Mouse (Mus musculus): Measurements from ENCODE around the gene Pnldc1. TPM values are rescaled to one million over a fixed set of nuclear protein-coding genes. Genes with fewer than 3 reads are reported as not detected.

Pnldc1 gene
- polyA plus RNA-seq, 1 experiment from 2014 or later, result 0.63 TPM

GRCm38 (mm10) chr17:12887021-12887775, 22.8 kb downstream of the Pnldc1 start:
- TF ChIP-seq CTCF (IDR thresholded peaks at IDR 0.05; ENCODE audit: low read depth) (no peak), EP300 (optimal IDR thresholded peaks at IDR 0.05) (no peak)
- Histone ChIP-seq H3K9ac (ENCODE audit: low read length) (no peak overlapping the region), H3K36me3 (ENCODE audit: control insufficient read depth, insufficient read depth, low read length) (no peaks in the 10 kb centered on the region; the same call in 1 of the 2 replicates), H3K4me2 (replicated peaks; ENCODE audit: low read depth) (no peak overlapping the region), H3K4me3 (ENCODE audit: low read depth, low read length) (no peak overlapping the region), H3K27me3 (ENCODE audit: control insufficient read depth, insufficient read depth, low read length) (no peaks in the 10 kb centered on the region), H3K9me3 (ENCODE audit: control insufficient read depth, low read length) (no peaks in the 10 kb centered on the region), H3K27ac (replicated peaks) (no peak overlapping the region), H3K4me1 (replicated peaks; ENCODE audit: control insufficient read depth, insufficient read depth) (no peaks in the 10 kb centered on the region)
- ATAC-seq (ENCODE audit: low FRiP score, low TSS enrichment) (no peak), DNase-seq (ENCODE audit: low spot score) (no peak)
- WGBS, result 51% methylated on average over 15 of the region's 15 CpGs

- 40% methylated on average over 6 of the region's 6 CpGs for WGBS
- ATAC-seq (ENCODE audit: low FRiP score, low TSS enrichment), result no peak
- no peak overlapping the region for H3K4me3 ChIP-seq (ENCODE audit: low read depth, low read length)
These were observed 23.4 kb downstream of the Pnldc1 start for GRCm38 (mm10) chr17:12886620-12887019.

DNA sequence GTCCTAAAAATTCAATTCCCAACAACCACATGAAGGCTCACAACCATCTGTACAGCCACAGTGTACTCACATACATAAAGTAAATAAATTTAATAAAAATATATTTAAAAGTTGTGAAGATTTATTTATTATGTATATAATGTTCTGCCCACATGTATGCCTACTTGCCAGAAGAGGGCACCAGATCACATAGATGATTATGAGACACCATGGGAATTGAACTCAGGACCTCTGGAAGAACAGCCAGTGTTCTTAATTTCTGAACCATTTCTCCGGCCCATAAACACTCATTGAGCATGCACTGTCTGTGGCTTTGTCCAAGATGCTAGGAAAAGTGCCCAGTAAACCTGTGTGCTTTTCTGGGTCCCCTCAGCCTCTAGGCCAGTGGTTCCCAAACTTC, 28.8 kb downstream of the Pnldc1 start:
- no peak for DNase-seq (ENCODE audit: low spot score)
- H3K4me1 ChIP-seq (replicated peaks; ENCODE audit: control insufficient read depth, insufficient read depth), result no peaks in the 10 kb centered on the region
- H3K9ac ChIP-seq (ENCODE audit: low read length), result no peak overlapping the region
- H3K4me3 ChIP-seq (ENCODE audit: low read depth, low read length), result no peak overlapping the region
- WGBS, result 80% methylated on average over 1 of the region's 1 CpGs
- no peak overlapping the region for H3K27ac ChIP-seq (replicated peaks)
- no peak for ATAC-seq (ENCODE audit: low FRiP score, low TSS enrichment)
- no peaks in the 10 kb centered on the region for H3K9me3 ChIP-seq (ENCODE audit: control insufficient read depth, low read length)
- H3K4me2 ChIP-seq (replicated peaks; ENCODE audit: low read depth), result no peak overlapping the region
- H3K27me3 ChIP-seq (ENCODE audit: control insufficient read depth, insufficient read depth, low read length), result no peaks in the 10 kb centered on the region
- TF ChIP-seq CTCF (IDR thresholded peaks at IDR 0.05; ENCODE audit: low read depth) (peak; percentile 34; the same call in 1 of the 2 replicates), EP300 (optimal IDR thresholded peaks at IDR 0.05) (no peak)
- H3K36me3 ChIP-seq (ENCODE audit: control insufficient read depth, insufficient read depth, low read length), result no peaks in the 10 kb centered on the region

More at GRCm38 (mm10) chr17:12886620-12887019, 23.4 kb downstream of the Pnldc1 start:
- TF ChIP-seq CTCF (IDR thresholded peaks at IDR 0.05; ENCODE audit: low read depth) (peak; percentile 13; the same call in 1 of the 2 replicates), EP300 (optimal IDR thresholded peaks at IDR 0.05) (no peak)
- peak; percentile 39 for DNase-seq (ENCODE audit: low spot score)
- H3K4me1 ChIP-seq (replicated peaks; ENCODE audit: control insufficient read depth, insufficient read depth), result no peaks in the 10 kb centered on the region
- H3K9ac ChIP-seq (ENCODE audit: low read length), result no peak overlapping the region
- H3K36me3 ChIP-seq (ENCODE audit: control insufficient read depth, insufficient read depth, low read length), result no peaks in the 10 kb centered on the region; the same call in 1 of the 2 replicates
- no peaks in the 10 kb centered on the region for H3K9me3 ChIP-seq (ENCODE audit: control insufficient read depth, low read length)
- no peaks in the 10 kb centered on the region for H3K27me3 ChIP-seq (ENCODE audit: control insufficient read depth, insufficient read depth, low read length)
- no peak overlapping the region for H3K27ac ChIP-seq (replicated peaks)
- H3K4me2 ChIP-seq (replicated peaks; ENCODE audit: low read depth), result no peak overlapping the region

- ATAC-seq (ENCODE audit: low FRiP score, low TSS enrichment), result peak; percentile 78
- H3K4me1 ChIP-seq (replicated peaks; ENCODE audit: control insufficient read depth, insufficient read depth), result no peaks in the 10 kb centered on the region
- peak overlapping the region; percentile 47; the same call in 1 of the 2 replicates for H3K9ac ChIP-seq (ENCODE audit: low read length)
- H3K27me3 ChIP-seq (ENCODE audit: control insufficient read depth, insufficient read depth, low read length), result no peaks in the 10 kb centered on the region
- H3K9me3 ChIP-seq (ENCODE audit: control insufficient read depth, low read length), result no peaks in the 10 kb centered on the region
- H3K27ac ChIP-seq (replicated peaks), result no peak overlapping the region
- peak overlapping the region; percentile 47 for H3K4me2 ChIP-seq (replicated peaks; ENCODE audit: low read depth)
- peak; percentile 79 for DNase-seq (ENCODE audit: low spot score)
- WGBS, result 2% methylated on average over 14 of the region's 14 CpGs
- H3K4me3 ChIP-seq (ENCODE audit: low read depth, low read length), result peak overlapping the region; percentile 17; the same call in 1 of the 2 replicates
- no peaks in the 10 kb centered on the region for H3K36me3 ChIP-seq (ENCODE audit: control insufficient read depth, insufficient read depth, low read length)
- TF ChIP-seq CTCF (IDR thresholded peaks at IDR 0.05; ENCODE audit: low read depth) (peak; percentile 86), EP300 (optimal IDR thresholded peaks at IDR 0.05) (no peak)
These were observed 29.9 kb downstream of the Pnldc1 start for GRCm38 (mm10) chr17:12880178-12880577.

DNA sequence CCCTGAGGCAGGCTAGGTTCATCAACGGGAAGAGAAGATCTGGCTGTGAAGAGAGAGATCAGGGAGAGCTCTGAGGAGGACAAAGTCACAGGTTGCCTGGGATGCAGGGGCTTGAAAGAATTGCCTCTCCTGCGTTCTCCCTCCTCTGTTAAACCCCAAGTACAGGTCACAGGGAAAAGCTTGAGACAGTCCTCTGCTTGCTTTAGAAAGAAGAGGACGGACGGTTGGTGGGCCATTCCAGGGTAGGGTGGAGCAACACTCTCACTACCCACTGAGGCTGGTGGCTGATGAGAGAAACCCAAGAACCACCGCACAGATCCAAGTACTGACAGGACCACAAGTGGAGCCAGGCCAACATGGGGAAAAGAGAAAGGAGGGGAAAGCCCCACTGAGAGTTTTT, 34.3 kb downstream of the Pnldc1 start, which contains the start of gene Mrgprh:
TSS of gene Mrgprh (plus strand) at position 301 of the 400 bp plus-strand sequence.
- ATAC-seq (ENCODE audit: low FRiP score, low TSS enrichment), result no peak
- TF ChIP-seq CTCF (IDR thresholded peaks at IDR 0.05; ENCODE audit: low read depth) (no peak), EP300 (optimal IDR thresholded peaks at IDR 0.05) (no peak)
- 85% methylated on average over 5 of the region's 5 CpGs for WGBS

More for the DNA sequence above, 34.3 kb downstream of the Pnldc1 start, which contains the start of gene Mrgprh:
- Histone ChIP-seq H3K4me1 (replicated peaks; ENCODE audit: control insufficient read depth, insufficient read depth) (no peaks in the 10 kb centered on the region), H3K9me3 (ENCODE audit: control insufficient read depth, low read length) (no peaks in the 10 kb centered on the region), H3K4me3 (ENCODE audit: low read depth, low read length) (no peak within 1 kb of the TSS), H3K9ac (ENCODE audit: low read length) (no peak within 1 kb of the TSS), H3K4me2 (replicated peaks; ENCODE audit: low read depth) (no peak within 1 kb of the TSS), H3K27ac (replicated peaks) (no peak within 1 kb of the TSS), H3K27me3 (ENCODE audit: control insufficient read depth, insufficient read depth, low read length) (no peaks in the 10 kb centered on the region), H3K36me3 (ENCODE audit: control insufficient read depth, insufficient read depth, low read length) (no peaks in the 10 kb centered on the region)
- DNase-seq (ENCODE audit: low spot score), result no peak

Measured in stomach, postnatal 0 days (tissue).